Mouse (Mus musculus) colon, adult 2 months (tissue): ENCODE data around the gene Rtp1. TPM values are rescaled to one million over a fixed set of nuclear protein-coding genes. Genes with fewer than 3 reads are reported as not detected.

Experiments used
- polyA plus RNA-seq: library from polyadenylated mRNA; depleted of rRNA; stranded (reverse); fragments of >200 nt; gene quantifications from 2 replicates; pipeline ENCODE4 v1.2.3, GENCODE M21; 2012; rRNA removed

Gene Rtp1
- polyA plus RNA-seq, result not detected in 2 replicates

GRCm38 (mm10) chr16:23428647-23429319 is at the start of gene Rtp1:
Rtp1 (plus strand) TSS chr16:23429133.

Other genes starting within 250 kb of the Rtp1 start
- gene St6gal1, start 204.4 kb upstream of the Rtp1 start, polyA plus RNA-seq, result 25.1 and 25.3 TPM in 2 replicates
- gene Rtp4, start 91.2 kb downstream of the Rtp1 start, polyA plus RNA-seq, result 6.5 and 10.4 TPM in 2 replicates
- 2.6 and 2.7 TPM in 2 replicates for gene Masp1, start 91.7 kb downstream of the Rtp1 start, polyA plus RNA-seq